ENCODE assay signal across 8 mouse cellular contexts in the genomic region with DNA sequence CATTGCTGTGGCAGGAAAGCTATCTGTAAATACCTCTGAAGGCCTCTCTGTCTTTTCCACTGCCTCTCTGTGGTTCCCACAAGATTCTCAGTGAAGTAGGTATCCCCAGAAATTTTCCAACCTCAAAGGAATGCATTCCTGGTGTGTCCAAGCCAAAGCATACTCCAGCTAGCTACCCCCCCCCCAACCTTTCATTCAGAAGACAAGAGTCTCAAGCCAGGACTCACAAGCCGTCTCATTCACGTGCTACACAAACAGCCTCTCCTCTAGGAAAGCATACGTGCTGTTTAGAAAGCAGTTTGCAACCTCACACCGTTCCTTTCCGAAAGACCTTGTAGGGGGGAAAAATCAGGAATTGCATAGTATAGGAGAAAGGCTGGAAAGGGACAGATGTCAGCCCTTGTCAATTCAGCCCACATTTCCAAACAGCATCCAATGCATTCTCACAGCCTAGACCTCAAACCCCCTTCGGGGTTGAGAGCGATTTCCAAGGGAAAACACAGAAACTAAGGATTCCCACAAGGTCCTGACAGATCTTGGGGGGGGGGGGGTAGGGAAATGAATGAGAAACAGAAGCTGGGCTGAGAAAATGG. TPM values are rescaled to one million over a fixed set of nuclear protein-coding genes. Genes with fewer than 3 reads are reported as not detected.
DNase-seq lines count a peak whose midpoint lies in the region; ATAC-seq and TF ChIP-seq lines count a peak whose summit lies in the region.

No protein-coding gene starts in this region.

- H3K9ac ChIP-seq in kidney, embryonic 15.5 days = no peak overlapping the region
- H3K9ac ChIP-seq in hindbrain, embryonic 11.5 days (ENCODE audit: low read depth, low read length) = peak overlapping the region; percentile 76
- peak overlapping the region; percentile 79 for H3K9ac ChIP-seq in midbrain, embryonic 15.5 days

- WGBS in kidney, embryonic 15.5 days = 20% methylated on average over 7 of the region's 7 CpGs
- WGBS in hindbrain, embryonic 11.5 days = 14% methylated on average over 7 of the region's 7 CpGs
- WGBS in midbrain, embryonic 15.5 days = 5% methylated on average over 7 of the region's 7 CpGs

- H3K36me3 ChIP-seq in kidney, embryonic 15.5 days = no peaks in the 10 kb centered on the region
- H3K36me3 ChIP-seq in hindbrain, embryonic 11.5 days (ENCODE audit: control insufficient read depth, insufficient read depth, low read length) = no peaks in the 10 kb centered on the region
- no peaks in the 10 kb centered on the region for H3K36me3 ChIP-seq in midbrain, embryonic 15.5 days (replicated peaks)

- H3K9me3 ChIP-seq in kidney, embryonic 15.5 days (replicated peaks) = no peaks in the 10 kb centered on the region
- H3K9me3 ChIP-seq in hindbrain, embryonic 11.5 days (ENCODE audit: control insufficient read depth, low read length) = no peaks in the 10 kb centered on the region
- H3K9me3 ChIP-seq in midbrain, embryonic 15.5 days = no peaks in the 10 kb centered on the region

- peaks cover 20% of the 10 kb centered on the region for H3K27me3 ChIP-seq in kidney, embryonic 15.5 days
- no peaks in the 10 kb centered on the region; the same call in 1 of the 2 replicates for H3K27me3 ChIP-seq in hindbrain, embryonic 11.5 days (ENCODE audit: control insufficient read depth, insufficient read depth, low read length)
- no peaks in the 10 kb centered on the region for H3K27me3 ChIP-seq in midbrain, embryonic 15.5 days (replicated peaks)

- no peak for ATAC-seq in kidney, embryonic 15.5 days (replicated peaks; ENCODE audit: low FRiP score)
- no peak for ATAC-seq in hindbrain, embryonic 11.5 days (ENCODE audit: low FRiP score)
- ATAC-seq in midbrain, embryonic 15.5 days (replicated peaks) = peak; percentile 51

- no peak for DNase-seq in kidney, postnatal 10 days
- no peak for DNase-seq in hindbrain, embryonic 11.5 days (ENCODE audit: low spot score)
- no peak for DNase-seq in embryo, embryonic 10 days (ENCODE audit: low spot score)
- DNase-seq in kidney, adult 11 months = no peak
- no peak for DNase-seq in layer of hippocampus, postnatal 25 days (ENCODE audit: extremely low spot score in 1 of 2, low spot score in 1 of 2)

- TF ChIP-seq POLR2A in cortical plate, adult 2 months (IDR thresholded peaks at IDR 0.05; ENCODE audit: extremely low read depth, insufficient read depth, low read length) = no peak

- H3K4me2 ChIP-seq in kidney, embryonic 15.5 days = peak overlapping the region; percentile 63; the same call in 1 of the 2 replicates
- H3K4me2 ChIP-seq in hindbrain, embryonic 11.5 days (replicated peaks; ENCODE audit: low read depth, low read length) = peak overlapping the region; percentile 56
- H3K4me2 ChIP-seq in midbrain, embryonic 15.5 days = peak overlapping the region; percentile 54

- peaks cover 8% of the 10 kb centered on the region for H3K4me1 ChIP-seq in kidney, embryonic 15.5 days
- peaks cover 5% of the 10 kb centered on the region for H3K4me1 ChIP-seq in cortical plate, adult 2 months (ENCODE audit: control insufficient read depth, insufficient read depth, low read length)
- H3K4me1 ChIP-seq in hindbrain, embryonic 11.5 days (replicated peaks; ENCODE audit: control insufficient read depth, insufficient read depth, low read length) = peaks cover 2% of the 10 kb centered on the region; the same call in 1 of the 2 replicates
- H3K4me1 ChIP-seq in midbrain, embryonic 15.5 days = peaks cover 25% of the 10 kb centered on the region

- TF ChIP-seq CTCF in cortical plate, adult 2 months (IDR thresholded peaks at IDR 0.05; ENCODE audit: extremely low read depth, insufficient read depth, low read length) = no peak

- no peak overlapping the region for H3K27ac ChIP-seq in kidney, embryonic 15.5 days
- peak overlapping the region; percentile 95 for H3K27ac ChIP-seq in cortical plate, adult 2 months (ENCODE audit: insufficient read depth, low read length)
- peak overlapping the region; percentile 75; the same call in 1 of the 2 replicates for H3K27ac ChIP-seq in hindbrain, embryonic 11.5 days (ENCODE audit: low read depth, low read length)
- peak overlapping the region; percentile 95 for H3K27ac ChIP-seq in midbrain, embryonic 15.5 days

- H3K4me3 ChIP-seq in kidney, embryonic 15.5 days (replicated peaks) = no peak overlapping the region
- H3K4me3 ChIP-seq in cortical plate, adult 2 months (ENCODE audit: insufficient read depth, low read length) = peak overlapping the region; percentile 67
- H3K4me3 ChIP-seq in hindbrain, embryonic 11.5 days (ENCODE audit: low read depth, low read length) = peak overlapping the region; percentile 52
- peak overlapping the region; percentile 76 for H3K4me3 ChIP-seq in midbrain, embryonic 15.5 days

RNA-seq across cellular contexts. Expression of a gene that starts 0.9 kb away (rescaled TPM):
- 0.46 and 0.91 TPM in 2 replicates for polyA plus RNA-seq in kidney, embryonic 15.5 days (2015; fragmentation: Nextera tagmentation; extraction: Ambion mirVana)
- 122 and 128 TPM in 2 replicates for polyA plus RNA-seq in cortical plate, adult 2 months (2012; rRNA removed)
- 26.7 and 29.6 TPM in 2 replicates for polyA plus RNA-seq in hindbrain, embryonic 11.5 days (2014; fragmentation: Nextera tagmentation; extraction: Ambion mirVana)
- polyA plus RNA-seq in midbrain, embryonic 15.5 days (2015; fragmentation: Nextera tagmentation; extraction: Ambion mirVana) = 104 and 115 TPM in 2 replicates
- 100 to 1,000 TPM; 169 to 187 TPM for total RNA-seq in layer of hippocampus, postnatal 25 days (2021)

RNA-seq across cellular contexts. Expression of a gene that starts 25.3 kb away (rescaled TPM):
- 12.2 and 14.3 TPM in 2 replicates for polyA plus RNA-seq in kidney, embryonic 15.5 days (2015; fragmentation: Nextera tagmentation; extraction: Ambion mirVana)
- polyA plus RNA-seq in cortical plate, adult 2 months (2012; rRNA removed) = 36.6 and 38.1 TPM in 2 replicates
- 11.0 and 11.1 TPM in 2 replicates for polyA plus RNA-seq in hindbrain, embryonic 11.5 days (2014; fragmentation: Nextera tagmentation; extraction: Ambion mirVana)
- 20.7 and 22.1 TPM in 2 replicates for polyA plus RNA-seq in midbrain, embryonic 15.5 days (2015; fragmentation: Nextera tagmentation; extraction: Ambion mirVana)
- 10 to 100 TPM; 35.5 to 40.0 TPM for total RNA-seq in layer of hippocampus, postnatal 25 days (2021)

RNA-seq across cellular contexts. Expression of a gene that starts 37.5 kb away (rescaled TPM):
- 10.7 and 11.8 TPM in 2 replicates for polyA plus RNA-seq in kidney, embryonic 15.5 days (2015; fragmentation: Nextera tagmentation; extraction: Ambion mirVana)
- polyA plus RNA-seq in cortical plate, adult 2 months (2012; rRNA removed) = 8.4 and 11.5 TPM in 2 replicates
- polyA plus RNA-seq in hindbrain, embryonic 11.5 days (2014; fragmentation: Nextera tagmentation; extraction: Ambion mirVana) = 9.4 and 9.8 TPM in 2 replicates
- polyA plus RNA-seq in midbrain, embryonic 15.5 days (2015; fragmentation: Nextera tagmentation; extraction: Ambion mirVana) = 5.3 and 6.9 TPM in 2 replicates
- 1 to 10 TPM; 3.8 to 4.2 TPM for total RNA-seq in layer of hippocampus, postnatal 25 days (2021)

RNA-seq across cellular contexts. Expression of a gene that starts 39.7 kb away (rescaled TPM):
- polyA plus RNA-seq in kidney, embryonic 15.5 days (2015; fragmentation: Nextera tagmentation; extraction: Ambion mirVana) = 61.4 and 63.5 TPM in 2 replicates
- 2.6 and 3.9 TPM in 2 replicates for polyA plus RNA-seq in cortical plate, adult 2 months (2012; rRNA removed)
- 18.1 and 25.5 TPM in 2 replicates for polyA plus RNA-seq in hindbrain, embryonic 11.5 days (2014; fragmentation: Nextera tagmentation; extraction: Ambion mirVana)
- polyA plus RNA-seq in midbrain, embryonic 15.5 days (2015; fragmentation: Nextera tagmentation; extraction: Ambion mirVana) = 8.5 and 9.7 TPM in 2 replicates
- total RNA-seq in layer of hippocampus, postnatal 25 days (2021) = 1 to 10 TPM; 3.4 to 3.5 TPM

RNA-seq across cellular contexts. Expression of a gene that starts 55.8 kb away (rescaled TPM):
- 4.1 and 4.8 TPM in 2 replicates for polyA plus RNA-seq in kidney, embryonic 15.5 days (2015; fragmentation: Nextera tagmentation; extraction: Ambion mirVana)
- polyA plus RNA-seq in cortical plate, adult 2 months (2012; rRNA removed) = 3.1 and 3.3 TPM in 2 replicates
- 1.4 and 1.6 TPM in 2 replicates for polyA plus RNA-seq in hindbrain, embryonic 11.5 days (2014; fragmentation: Nextera tagmentation; extraction: Ambion mirVana)
- polyA plus RNA-seq in midbrain, embryonic 15.5 days (2015; fragmentation: Nextera tagmentation; extraction: Ambion mirVana) = 5.0 and 5.8 TPM in 2 replicates
- total RNA-seq in layer of hippocampus, postnatal 25 days (2021) = 1 to 10 TPM; 6.1 to 6.5 TPM

Comparison
In these comparisons a context has a peak if more than half of its experiments do, and no peak if none do; other contexts are left out.
1. RNA of a gene that starts 0.9 kb away (polyA plus RNA-seq): 122 to 128 TPM in cortical plate, adult 2 months, 104 to 115 TPM in midbrain, embryonic 15.5 days and 26.7 to 29.6 TPM in hindbrain, embryonic 11.5 days; 0.46 to 0.91 TPM in kidney, embryonic 15.5 days; every median in the first group is over 10 times any median in the second.
2. Peak in every context shown above with its lines, with median percentiles within 50 percentile points of each other: H3K4me2 ChIP-seq.